ENCODE assay signal across 10 mouse cellular contexts in the genomic region with DNA sequence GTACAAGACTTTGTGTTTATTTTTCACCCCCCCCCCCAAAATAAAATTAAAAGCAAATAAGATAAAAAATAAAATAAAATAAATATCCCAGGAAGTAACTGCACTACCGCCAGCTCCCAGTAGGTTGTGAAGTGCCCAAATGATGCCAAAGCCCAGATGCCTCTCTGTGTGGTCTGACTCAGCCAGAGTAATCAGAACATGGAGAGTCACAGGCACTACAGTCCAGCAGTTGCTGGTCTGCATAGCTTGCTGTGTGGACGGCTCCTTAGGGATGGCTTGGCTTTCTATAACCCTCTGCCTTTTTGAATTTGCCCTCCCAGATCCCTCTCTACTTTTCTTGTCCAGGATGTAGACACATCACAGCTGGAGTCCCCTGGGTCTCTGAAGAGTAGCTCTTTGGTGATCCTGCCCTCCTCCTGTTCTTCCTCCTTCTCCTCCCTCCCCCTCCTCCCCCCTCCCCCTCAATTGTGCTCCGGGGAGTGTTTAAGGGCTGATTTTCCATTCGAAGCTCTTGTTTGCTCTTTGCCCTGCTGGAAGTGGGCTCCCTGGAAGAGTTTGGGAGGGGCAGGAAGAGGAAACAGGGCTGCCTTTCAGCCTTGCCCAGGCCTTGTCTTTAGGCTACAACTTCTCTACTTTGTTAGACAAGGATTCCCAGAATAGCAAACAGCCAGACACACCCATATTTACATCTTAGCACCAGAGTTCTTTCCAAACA.
DNase-seq lines count a peak whose midpoint lies in the region; ATAC-seq and TF ChIP-seq lines count a peak whose summit lies in the region.
"Had no signal": no experiment of that assay in that cellular context is flagged by ENCODE, and none has a peak within 500 bp of the region (broad histone marks: within the 10 kb centered on the region; RNA-seq: fewer than 3 reads in every experiment).

No protein-coding gene starts in this region.

- no peak; the same call in 1 of the 2 replicates for ATAC-seq in forebrain, postnatal 0 days
- no peak for ATAC-seq in forebrain, embryonic 16.5 days
- peak; percentile 38; the same call in 1 of the 2 replicates for ATAC-seq in heart, embryonic 16.5 days (replicated peaks; ENCODE audit: extremely low read depth, insufficient read depth, low FRiP score)

- 20% methylated on average over 4 of the region's 4 CpGs for WGBS in forebrain, postnatal 0 days
- WGBS in forebrain, embryonic 16.5 days: 22% methylated on average over 4 of the region's 4 CpGs
- WGBS in heart, embryonic 16.5 days: 27% methylated on average over 4 of the region's 4 CpGs

- H3K4me3 ChIP-seq in forebrain, postnatal 0 days (ENCODE audit: low read depth, low read length): no peak overlapping the region
- H3K4me3 ChIP-seq in forebrain, embryonic 16.5 days (replicated peaks; ENCODE audit: low read length): no peak overlapping the region
- H3K4me3 ChIP-seq in heart, embryonic 16.5 days (ENCODE audit: low read length): no peak overlapping the region

- H3K27me3 ChIP-seq in forebrain, postnatal 0 days (ENCODE audit: insufficient read depth, low read length): no peaks in the 10 kb centered on the region
- no peaks in the 10 kb centered on the region for H3K27me3 ChIP-seq in forebrain, embryonic 16.5 days (replicated peaks; ENCODE audit: control insufficient read depth, insufficient read depth, low read length)
- H3K27me3 ChIP-seq in heart, embryonic 16.5 days (ENCODE audit: control insufficient read depth, insufficient read depth, low read length): no peaks in the 10 kb centered on the region
- H3K27me3 ChIP-seq: CH12.LX had no signal

- DNase-seq in forebrain, postnatal 0 days: no peak
- DNase-seq in R1 (ENCODE audit: low read depth, low spot score): peak; percentile 99
- peak; percentile 67 for DNase-seq in lung, postnatal 10 days
- no peak for DNase-seq in MN1 (ENCODE audit: low spot score)
- DNase-seq in ovary, postnatal 14 days (ENCODE audit: low spot score): no peak
- no peak for DNase-seq in spleen, adult 18-20 months

- no peaks in the 10 kb centered on the region for H3K36me3 ChIP-seq in forebrain, postnatal 0 days (ENCODE audit: insufficient read depth)
- no peaks in the 10 kb centered on the region for H3K36me3 ChIP-seq in forebrain, embryonic 16.5 days (ENCODE audit: control insufficient read depth, insufficient read depth)
- H3K36me3 ChIP-seq in heart, embryonic 16.5 days (ENCODE audit: control insufficient read depth, insufficient read depth): no peaks in the 10 kb centered on the region

- no peak overlapping the region for H3K4me2 ChIP-seq in forebrain, postnatal 0 days (ENCODE audit: low read depth)
- H3K4me2 ChIP-seq in forebrain, embryonic 16.5 days (ENCODE audit: low read length): no peak overlapping the region
- H3K4me2 ChIP-seq in heart, embryonic 16.5 days (ENCODE audit: low read depth, low read length): no peak overlapping the region

- no peaks in the 10 kb centered on the region for H3K4me1 ChIP-seq in forebrain, postnatal 0 days (ENCODE audit: insufficient read depth)
- peaks cover 13% of the 10 kb centered on the region for H3K4me1 ChIP-seq in forebrain, embryonic 16.5 days (replicated peaks; ENCODE audit: control insufficient read depth, insufficient read depth, low read length)
- H3K4me1 ChIP-seq in heart, embryonic 16.5 days (ENCODE audit: control insufficient read depth, insufficient read depth, low read length): peaks cover 9% of the 10 kb centered on the region; the same call in 1 of the 2 replicates

- TF ChIP-seq CTCF in forebrain, postnatal 0 days (IDR thresholded peaks at IDR 0.05; ENCODE audit: low read depth): peak; percentile 25; the same call in 1 of the 2 replicates

- H3K27ac ChIP-seq in forebrain, postnatal 0 days (ENCODE audit: low read depth, low read length): no peak overlapping the region
- H3K27ac ChIP-seq in forebrain, embryonic 16.5 days (ENCODE audit: low read length): no peak overlapping the region
- peak overlapping the region; percentile 49 for H3K27ac ChIP-seq in heart, embryonic 16.5 days (ENCODE audit: low read length)
- H3K27ac ChIP-seq: macrophage had no signal

- no peaks in the 10 kb centered on the region for H3K9me3 ChIP-seq in forebrain, postnatal 0 days (ENCODE audit: low read length)
- no peaks in the 10 kb centered on the region for H3K9me3 ChIP-seq in forebrain, embryonic 16.5 days (ENCODE audit: control insufficient read depth, low read length)
- no peaks in the 10 kb centered on the region for H3K9me3 ChIP-seq in heart, embryonic 16.5 days (replicated peaks; ENCODE audit: control insufficient read depth, low read length)

- H3K9ac ChIP-seq in forebrain, postnatal 0 days: no peak overlapping the region
- no peak overlapping the region for H3K9ac ChIP-seq in forebrain, embryonic 16.5 days (replicated peaks; ENCODE audit: low read depth, low read length)
- H3K9ac ChIP-seq in heart, embryonic 16.5 days (ENCODE audit: low read length): no peak overlapping the region

Comparison
In these comparisons a context has a peak if more than half of its experiments do, and no peak if none do; other contexts are left out.
1. DNase-seq: peak in R1 (single experiment) and lung, postnatal 10 days (single experiment); none in forebrain, postnatal 0 days (single experiment), MN1 (single experiment), ovary, postnatal 14 days (single experiment) and spleen, adult 18-20 months (0 of 2).